Mouse (Mus musculus) left cerebral cortex, postnatal 25 days (tissue): ENCODE measurements around the gene Creld2. TPM values are rescaled to one million over a fixed set of nuclear protein-coding genes. Genes with fewer than 3 reads are reported as not detected.
A peak's percentile ranks its signal among the peaks of the same experiment; 100 is the strongest.

ENCODE experiments used
- DNase-seq, 2 experiments: peaks; one replicate each; pipeline ENCODE4 v3.0.0; 2022; ENCODE audit warnings: low spot score in 2 of 2, mixed read lengths in 1 of 2
- intact Hi-C: fragments of 180-260 bp; cut with DNase I; formaldehyde crosslinking; loops from one replicate; pipeline ENCODE4 v1.15.1; 2025
- total RNA-seq, 2 experiments: library from RNA; stranded (reverse); gene quantifications; 2 replicates each; pipeline ENCODE4 v1.2.3; 2021

Gene Creld2
- total RNA-seq, 2 experiments from 2014 or later = 27.3 to 27.8 TPM

DNA sequence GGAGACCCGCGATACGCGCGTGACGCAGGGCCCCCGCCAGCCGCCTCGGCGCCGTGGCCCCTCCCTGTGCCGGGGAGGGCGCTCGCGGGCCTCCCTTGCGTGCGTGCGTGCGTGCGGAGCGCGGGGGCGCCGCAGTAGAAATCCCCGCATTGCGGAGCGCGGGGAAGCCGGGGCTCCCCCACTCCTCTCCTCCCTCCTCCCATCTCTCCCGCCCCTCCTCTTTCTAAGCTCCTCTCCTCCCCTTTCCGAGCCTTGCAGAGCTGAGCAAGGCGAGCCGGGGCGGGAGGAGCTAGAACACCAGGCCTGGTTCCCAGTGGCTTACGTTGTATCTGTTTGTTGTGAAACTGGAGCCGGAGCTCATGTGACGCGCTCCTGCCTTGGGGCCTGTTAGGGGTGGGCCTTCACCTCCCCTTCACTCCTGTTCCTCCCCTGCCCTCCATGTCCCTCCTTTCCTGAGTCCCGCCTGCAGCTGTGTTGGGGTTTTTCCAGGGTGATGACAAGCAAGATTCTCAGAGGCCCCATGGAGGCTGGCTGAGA is 44.3 kb downstream of the Creld2 start:
- DNase-seq = peak; percentile 91 to 93
- intact Hi-C loops = loop anchor here (5.0 kb wide), 1 partner anchor 36 kb away; no protein-coding TSS in a partner anchor

- intact Hi-C loops = loop anchor here (5.0 kb wide), 1 partner anchor 37 kb away; no protein-coding TSS in a partner anchor
- DNase-seq = no peak
These were observed 45.0 kb downstream of the Creld2 start for GRCm38 (mm10) chr15:88864270-88865030.

DNA sequence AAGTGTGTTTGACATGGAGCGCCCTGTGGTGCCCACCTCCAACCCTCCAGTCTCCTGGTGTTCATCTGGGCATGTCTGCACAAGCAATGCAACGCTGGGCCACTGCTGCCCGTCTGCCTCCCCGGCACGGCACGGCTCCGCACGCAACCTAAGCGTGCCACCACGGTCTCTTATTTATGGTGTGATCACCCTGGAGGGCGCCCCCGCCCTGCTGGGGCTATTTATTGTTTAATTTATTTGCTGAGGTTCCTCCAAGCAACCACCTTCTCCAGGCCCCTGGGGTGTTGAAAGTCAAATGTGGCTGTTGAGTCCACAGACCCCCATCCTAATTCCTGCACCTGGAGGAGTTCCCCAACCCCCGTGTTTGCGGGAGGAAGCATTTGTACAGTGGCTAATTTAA is 45.6 kb downstream of the Creld2 start:
- intact Hi-C loops = no loop called here
- DNase-seq = no peak

DNA sequence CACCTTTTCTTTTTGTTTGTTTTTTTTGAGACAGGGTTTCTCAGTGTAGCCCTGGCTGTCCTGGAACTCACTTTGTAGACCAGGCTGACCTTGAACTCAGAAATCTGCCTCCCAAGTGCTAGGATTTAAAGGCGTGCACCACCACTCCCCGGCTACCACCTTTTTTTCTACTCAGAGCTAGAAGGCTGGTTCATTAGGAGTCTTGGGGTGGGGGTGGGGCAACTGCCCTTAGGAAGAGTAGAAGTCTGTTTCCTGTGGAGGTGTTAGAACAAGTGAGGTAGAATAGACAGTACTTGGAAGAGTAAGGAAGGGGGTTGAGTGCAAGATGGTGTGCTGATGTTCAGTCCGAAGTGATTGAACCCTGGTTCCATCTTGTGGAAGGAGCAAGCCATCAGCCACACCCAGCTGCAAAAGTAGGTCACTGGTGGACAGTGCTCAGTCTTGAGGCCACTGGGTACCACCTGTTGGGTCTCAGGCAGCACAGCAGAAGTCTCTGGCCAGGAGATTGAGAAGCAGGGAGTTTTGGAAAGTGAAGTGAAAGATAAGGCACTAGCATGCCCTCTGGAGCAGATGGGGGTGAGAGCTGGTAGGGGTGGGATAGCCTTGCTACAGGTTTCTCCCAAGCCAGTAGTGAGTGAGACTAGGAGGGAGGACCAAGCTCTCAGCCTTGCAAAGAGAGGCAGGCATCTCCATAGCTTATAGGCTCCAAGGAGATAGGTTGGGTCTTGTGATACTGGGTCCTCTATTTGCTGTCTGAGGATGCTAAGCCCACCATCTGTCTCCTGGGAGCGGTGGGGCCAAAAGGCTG is 46.6 kb downstream of the Creld2 start:
- no peak for DNase-seq
- intact Hi-C loops = no loop called here

- intact Hi-C loops = no loop called here
These were observed 47.5 kb downstream of the Creld2 start for GRCm38 (mm10) chr15:88866934-88867356.

DNA sequence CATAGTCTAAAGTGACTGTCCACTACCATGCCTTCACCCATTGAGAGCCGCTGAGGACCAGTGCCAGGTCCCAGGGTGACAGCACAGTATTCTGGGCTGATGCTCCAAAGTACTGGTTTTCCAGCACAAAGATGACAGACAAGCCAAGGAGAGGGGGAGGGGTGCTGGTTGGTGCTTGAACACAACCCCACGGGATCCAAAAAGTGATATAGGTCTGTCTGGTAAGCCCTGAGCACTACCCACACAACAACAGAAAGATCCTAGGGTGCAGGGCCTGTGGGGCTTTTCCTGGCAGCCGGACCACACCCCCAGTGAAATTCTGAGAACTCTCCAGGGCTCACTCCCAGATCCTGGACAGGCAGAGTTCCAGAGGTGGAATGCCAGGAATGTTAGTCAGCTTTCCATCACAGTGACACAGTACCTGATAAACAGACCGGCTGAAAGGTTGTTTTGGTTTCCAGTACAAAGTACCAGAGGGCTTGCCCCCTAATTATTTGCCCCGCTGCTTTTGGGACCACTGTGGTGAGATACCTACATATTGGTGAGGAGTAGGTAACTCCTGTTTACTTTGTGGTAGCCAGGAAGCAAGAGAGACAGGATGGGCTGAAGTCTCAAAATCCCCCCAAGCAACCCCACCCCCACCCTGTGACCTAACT is 48.0 kb downstream of the Creld2 start:
- intact Hi-C loops = no loop called here
- DNase-seq = no peak

More at GRCm38 (mm10) chr15:88866934-88867356, 47.5 kb downstream of the Creld2 start:
- no peak for DNase-seq

DNA sequence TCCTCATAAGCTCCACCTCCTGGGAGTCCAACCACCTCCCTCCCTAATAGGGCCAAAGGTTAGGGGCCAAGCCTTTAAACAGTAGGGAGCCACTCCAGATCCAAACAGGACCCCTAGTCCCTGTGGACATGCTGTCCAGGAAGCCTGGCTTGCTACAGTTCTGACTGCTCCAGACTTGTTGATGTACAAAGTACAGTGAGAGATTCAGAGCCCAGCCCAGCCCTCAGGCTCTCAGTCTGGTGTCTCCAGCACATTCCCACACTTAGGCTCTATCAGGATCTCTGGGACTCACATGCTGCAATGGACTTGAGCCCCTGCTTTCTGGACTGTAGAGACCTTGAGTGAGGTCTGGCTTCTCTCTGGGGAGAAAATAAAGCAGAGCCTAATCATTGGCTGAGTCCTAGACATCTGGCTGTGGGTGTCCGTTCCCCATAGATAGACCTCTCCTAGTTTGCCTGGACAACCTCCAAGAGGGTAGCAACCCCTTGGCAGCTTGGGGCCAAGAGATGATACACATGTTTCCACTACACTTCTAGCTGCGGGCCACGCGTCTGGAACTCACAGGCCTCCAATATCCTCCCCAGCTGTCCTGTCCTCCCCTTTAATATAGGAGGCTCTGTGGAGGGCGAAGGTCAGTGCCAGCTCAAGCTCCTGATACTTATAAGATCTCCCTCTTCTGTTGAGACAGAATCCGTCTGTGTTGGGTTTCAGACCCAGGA is 48.7 kb downstream of the Creld2 start:
- intact Hi-C loops = no loop called here
- DNase-seq = no peak

DNA sequence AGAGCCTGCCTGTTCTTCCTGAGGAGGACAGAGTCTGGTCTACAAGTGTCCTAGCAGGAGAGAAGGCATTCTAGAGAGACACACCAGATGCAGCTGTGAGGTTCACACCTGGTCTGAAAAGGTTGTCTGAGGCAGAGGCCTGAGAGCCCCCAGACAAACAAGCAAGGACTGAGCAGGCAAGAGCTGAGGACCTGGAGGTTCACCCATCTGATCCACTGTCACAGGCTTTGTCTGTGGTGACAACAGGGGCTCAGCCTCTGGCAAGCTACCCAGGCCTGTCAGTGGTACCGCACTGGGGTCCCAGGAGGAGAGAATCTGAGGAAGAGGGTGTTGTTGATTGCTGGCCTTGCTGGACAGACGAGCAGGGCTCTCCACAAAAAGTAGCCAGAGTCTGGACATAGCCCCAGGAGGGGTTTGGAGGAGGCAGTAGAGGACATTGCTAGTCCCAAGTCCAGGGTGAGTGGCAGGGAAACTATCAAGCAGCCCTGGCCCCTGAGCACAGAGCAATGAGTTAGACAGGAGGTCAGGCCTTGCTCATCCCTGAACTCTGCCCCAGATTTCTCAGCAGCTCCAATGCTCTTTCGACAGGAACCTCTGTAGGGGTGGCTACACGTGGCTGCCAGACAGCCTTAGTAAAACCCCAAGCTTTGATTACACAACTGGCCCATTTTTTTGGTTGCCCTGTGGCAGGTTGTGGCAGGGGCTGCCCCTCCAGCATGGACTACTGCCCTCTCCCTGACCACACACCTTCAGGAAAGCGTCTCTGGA is 51.2 kb downstream of the Creld2 start:
- DNase-seq = no peak
- intact Hi-C loops = no loop called here

DNA sequence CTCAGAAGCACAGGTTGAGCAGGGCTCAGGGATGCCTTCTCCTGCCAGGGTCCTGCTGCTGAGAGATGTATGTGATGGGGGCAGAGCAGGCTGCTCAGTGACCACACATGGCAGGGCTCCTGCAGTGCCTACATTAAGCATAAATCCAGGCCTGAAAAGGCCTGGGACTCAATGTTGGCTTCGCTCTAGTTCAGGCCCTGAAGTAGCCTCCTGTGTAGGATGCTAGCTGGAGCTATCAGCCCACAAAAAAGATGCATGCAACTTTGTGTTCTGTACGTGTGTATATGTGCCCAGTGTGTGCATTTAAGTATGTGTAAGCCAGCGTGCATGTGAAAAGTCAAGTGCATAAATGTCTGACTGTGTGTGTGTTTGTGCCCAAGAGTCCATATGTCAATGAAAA is 54.6 kb downstream of the Creld2 start:
- DNase-seq = no peak
- intact Hi-C loops = no loop called here

- intact Hi-C loops = no loop called here
- DNase-seq = no peak
These were observed 55.0 kb downstream of the Creld2 start for GRCm38 (mm10) chr15:88874477-88874876.

GRCm38 (mm10) chr15:88875625-88876081 is 56.2 kb downstream of the Creld2 start:
- intact Hi-C loops = loop anchor here (1.0 to 5.0 kb wide), 3 partner anchors 47 to 187 kb away; no protein-coding TSS in a partner anchor
- no peak for DNase-seq

Other genes starting within 250 kb of the Creld2 start
- gene Zdhhc25, start 219.3 kb upstream of the Creld2 start, total RNA-seq = not detected
- 10 to 100 TPM; 50.5 to 52.7 TPM for gene Brd1, start 85.4 kb upstream of the Creld2 start, total RNA-seq
- gene Zbed4, start 68.0 kb upstream of the Creld2 start, total RNA-seq = 10 to 100 TPM; 11.7 to 12.2 TPM
- gene Alg12, start 328 bp upstream of the Creld2 start, total RNA-seq = 10 to 100 TPM; 13.2 to 16.6 TPM
- 10 to 100 TPM; 35.7 to 35.9 TPM for gene Pim3, start 42.5 kb downstream of the Creld2 start, total RNA-seq
- gene Ttll8, start 134.8 kb downstream of the Creld2 start, total RNA-seq = 1 to 10 TPM; 1.3 to 1.7 TPM
- 100 to 1,000 TPM; 101 to 103 TPM for gene Mlc1, start 159.4 kb downstream of the Creld2 start, total RNA-seq
- gene Mov10l1, start 163.3 kb downstream of the Creld2 start, total RNA-seq = not detected
- gene Panx2, start 240.1 kb downstream of the Creld2 start, total RNA-seq = 10 to 100 TPM; 95.4 to 95.5 TPM